Mouse (Mus musculus) forebrain, embryonic 11.5 days (tissue): Measurements from ENCODE around the gene Tmem106c. TPM values are rescaled to one million over a fixed set of nuclear protein-coding genes. Genes with fewer than 3 reads are reported as not detected.

Experiments used
- ATAC-seq: fragments of 200-750 bp; cut with Nextera tagmentation; replicated peaks from 2 replicates; pipeline ENCODE4 v1.8.0; 2017; ENCODE audit warnings: moderate TSS enrichment; ENCODE audit not compliant: low FRiP score
- DNase-seq: peaks from one replicate; pipeline ENCODE4 v3.0.0-alpha.2; 2017; ENCODE audit warnings: low spot score
- H3K27ac ChIP-seq: fragments of 300-500 bp; sonication (generic); 2 replicates; pipeline ENCODE4 v1.5.1; 2014; ENCODE audit warnings: low read depth, low read length
- H3K27me3 ChIP-seq: fragments of 300-500 bp; sonication (generic); 2 replicates; pipeline ENCODE4 v1.6.1; 2014; ENCODE audit warnings: mild to moderate bottlenecking, low read length, mixed read lengths; ENCODE audit not compliant: control insufficient read depth, insufficient read depth
- H3K36me3 ChIP-seq: fragments of 300-500 bp; sonication (generic); 2 replicates; pipeline ENCODE4 v1.6.1; 2014; ENCODE audit warnings: mild to moderate bottlenecking, low read length, moderate library complexity, mixed read lengths; ENCODE audit not compliant: control insufficient read depth, insufficient read depth
- H3K4me1 ChIP-seq: fragments of 300-500 bp; sonication (generic); replicated peaks from 2 replicates; pipeline ENCODE4 v1.6.1; 2014; ENCODE audit warnings: low read length, mixed read lengths; ENCODE audit not compliant: control insufficient read depth, insufficient read depth
- H3K4me2 ChIP-seq: fragments of 300-500 bp; sonication (generic); 2 replicates; pipeline ENCODE4 v1.6.1; 2014; ENCODE audit warnings: low read depth, mild to moderate bottlenecking, low read length, moderate library complexity, mixed read lengths; ENCODE audit not compliant: severe bottlenecking
- H3K4me3 ChIP-seq: fragments of 300-500 bp; sonication (generic); 2 replicates; pipeline ENCODE4 v1.5.1; 2014; ENCODE audit warnings: low read depth, low read length
- H3K9ac ChIP-seq: fragments of 300-500 bp; sonication (generic); 2 replicates; pipeline ENCODE4 v1.6.1; 2014; ENCODE audit warnings: low read length
- H3K9me3 ChIP-seq: fragments of 300-500 bp; sonication (generic); 2 replicates; pipeline ENCODE4 v1.6.1; 2016; ENCODE audit warnings: low read length, mixed read lengths; ENCODE audit not compliant: control insufficient read depth
- WGBS: fragments of 180-500 bp; shearing (Covaris S2); extraction: QIAGEN DNeasy Blood & Tissue Kit; methylation state at CpG from one replicate; pipeline ENCODE4 v1.1.7; 2014; 5-methylcytosine and 5-hydroxymethylcytosine counted together
- polyA plus RNA-seq: library from polyadenylated mRNA; unstranded; fragments of >200 nt; fragmentation: Nextera tagmentation; extraction: Ambion mirVana; gene quantifications from 2 replicates; pipeline ENCODE4 v1.2.1, GENCODE M21; 2014

Gene Tmem106c
- polyA plus RNA-seq, 1 experiment from 2014 or later = 44.5 TPM

DNA sequence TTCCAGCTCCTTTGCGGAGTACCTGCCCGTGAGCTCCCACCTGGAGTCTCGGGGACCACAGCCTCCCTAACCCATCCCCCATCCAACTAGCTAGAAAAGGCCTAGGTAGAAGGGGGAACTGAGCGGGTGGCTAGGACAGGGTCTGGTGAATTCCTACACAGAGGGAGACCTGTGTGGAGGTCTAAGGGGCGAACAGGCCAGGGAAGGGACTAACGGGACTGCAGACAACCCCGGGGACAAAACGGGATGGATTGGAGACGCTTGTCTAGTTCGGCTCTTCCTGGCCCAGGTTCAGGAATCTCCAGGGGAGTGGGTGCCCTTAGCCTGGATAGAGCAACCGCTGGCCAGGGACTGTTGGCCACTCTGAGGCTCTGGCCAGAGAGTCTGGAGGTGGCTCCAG lies 41.2 kb downstream of the Tmem106c start:
- DNase-seq = no peak
- Histone ChIP-seq H3K4me3 (peak overlapping the region; percentile 61), H3K9ac (peak overlapping the region; percentile 82), H3K4me1 (peaks cover 22% of the 10 kb centered on the region), H3K27me3 (peaks cover 2% of the 10 kb centered on the region; the same call in 1 of the 2 replicates), H3K9me3 (no peaks in the 10 kb centered on the region), H3K27ac (no peak overlapping the region), H3K4me2 (peak overlapping the region; percentile 89), H3K36me3 (no peaks in the 10 kb centered on the region)
- ATAC-seq = no peak
- WGBS = 5% methylated on average over 11 of the region's 11 CpGs

DNA sequence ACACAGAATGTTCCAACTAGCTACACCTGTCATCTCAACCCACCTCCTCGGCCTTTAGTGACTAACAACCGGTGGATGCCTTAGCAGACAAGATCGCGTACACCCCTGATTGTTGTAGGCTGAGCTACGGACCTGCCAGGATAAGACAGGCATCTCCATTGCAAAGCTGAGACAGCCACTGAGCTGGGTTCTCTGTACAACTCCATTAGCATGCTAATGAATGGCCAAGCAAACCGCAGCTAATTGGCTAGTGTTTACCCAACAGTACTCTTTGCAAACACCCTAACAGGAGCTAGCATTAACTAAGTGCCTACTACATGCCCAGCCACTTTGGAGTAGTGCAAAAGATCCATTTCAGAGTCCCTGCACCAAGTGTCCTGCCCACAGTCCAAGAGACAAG lies 48.8 kb downstream of the Tmem106c start:
- H3K4me2 ChIP-seq = no peak overlapping the region
- DNase-seq = no peak
- no peaks in the 10 kb centered on the region for H3K4me1 ChIP-seq
- no peak overlapping the region for H3K27ac ChIP-seq
- no peaks in the 10 kb centered on the region for H3K27me3 ChIP-seq
- H3K36me3 ChIP-seq = no peaks in the 10 kb centered on the region
- H3K4me3 ChIP-seq = no peak overlapping the region
- no peaks in the 10 kb centered on the region for H3K9me3 ChIP-seq
- 57% methylated on average over 6 of the region's 6 CpGs for WGBS
- peak; percentile 51; the same call in 1 of the 2 replicates for ATAC-seq
- no peak overlapping the region for H3K9ac ChIP-seq

DNA sequence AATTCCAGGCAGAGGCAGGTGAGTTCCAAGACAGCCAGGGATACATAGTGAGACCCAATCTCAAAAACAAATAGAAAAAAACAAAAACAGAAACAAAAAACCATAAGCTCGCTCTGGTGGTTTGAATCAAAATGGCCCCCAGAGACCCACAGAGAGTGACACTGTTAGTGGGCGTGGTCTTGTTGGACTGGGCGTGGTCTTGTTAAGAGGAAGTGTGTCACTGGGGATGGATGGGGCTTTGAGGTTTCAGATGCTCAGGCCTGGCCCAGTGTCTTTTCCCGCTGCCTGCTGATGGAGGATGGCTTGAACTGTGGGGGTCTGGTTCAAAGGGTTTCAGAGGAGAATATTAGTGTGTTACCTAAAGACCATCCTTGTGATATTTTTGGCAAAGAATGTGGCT lies 53.9 kb downstream of the Tmem106c start:
- ATAC-seq = no peak
- H3K4me3 ChIP-seq = no peak overlapping the region
- H3K9ac ChIP-seq = no peak overlapping the region
- no peaks in the 10 kb centered on the region for H3K4me1 ChIP-seq
- H3K27ac ChIP-seq = no peak overlapping the region
- H3K36me3 ChIP-seq = no peaks in the 10 kb centered on the region
- no peak overlapping the region for H3K4me2 ChIP-seq
- WGBS = 84% methylated on average over 4 of the region's 4 CpGs
- no peaks in the 10 kb centered on the region for H3K27me3 ChIP-seq
- H3K9me3 ChIP-seq = no peaks in the 10 kb centered on the region
- DNase-seq = no peak

DNA sequence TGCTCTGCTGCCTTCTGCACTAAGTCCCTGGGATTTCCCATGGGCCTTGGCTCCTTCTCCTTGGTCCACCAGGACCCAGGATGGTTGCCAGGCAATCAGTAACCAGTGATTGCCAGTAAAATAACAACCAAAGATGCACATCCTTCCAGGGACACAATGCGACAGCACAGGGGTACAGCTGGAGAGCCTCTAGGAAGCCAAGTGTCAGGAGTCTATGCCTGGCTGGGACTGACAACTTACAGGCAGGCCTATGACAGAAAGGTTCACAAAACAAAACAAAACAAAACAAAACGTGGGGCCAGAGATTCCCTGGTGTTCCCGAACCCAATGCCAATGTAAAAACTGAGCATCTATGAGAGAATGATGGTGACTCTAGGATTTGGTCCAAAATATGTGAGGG lies 55.0 kb downstream of the Tmem106c start:
- no peaks in the 10 kb centered on the region for H3K9me3 ChIP-seq
- H3K27me3 ChIP-seq = no peaks in the 10 kb centered on the region
- no peak overlapping the region for H3K4me2 ChIP-seq
- no peak overlapping the region for H3K4me3 ChIP-seq
- H3K36me3 ChIP-seq = no peaks in the 10 kb centered on the region
- 73% methylated on average over 3 of the region's 3 CpGs for WGBS
- H3K9ac ChIP-seq = no peak overlapping the region
- ATAC-seq (no peak), DNase-seq (no peak)
- no peaks in the 10 kb centered on the region for H3K4me1 ChIP-seq
- H3K27ac ChIP-seq = no peak overlapping the region

Other genes with a start within 250 kb of the Tmem106c start
- 0.33 TPM in 1 of 2 replicates, not detected in the other for gene Endou, start 232.9 kb upstream of the Tmem106c start, polyA plus RNA-seq
- gene Rapgef3, start 196.2 kb upstream of the Tmem106c start, polyA plus RNA-seq = 4.8 and 5.5 TPM in 2 replicates
- 32.1 and 32.9 TPM in 2 replicates for gene Slc48a1, start 185.7 kb upstream of the Tmem106c start, polyA plus RNA-seq
- 23.9 and 26.4 TPM in 2 replicates for gene Hdac7, start 119.7 kb upstream of the Tmem106c start, polyA plus RNA-seq
- gene Vdr, start 53.6 kb upstream of the Tmem106c start, polyA plus RNA-seq = 0.17 and 0.33 TPM in 2 replicates
- 128 and 143 TPM in 2 replicates for gene Col2a1, start 40.5 kb downstream of the Tmem106c start, polyA plus RNA-seq
- gene Pfkm, start 128.4 kb downstream of the Tmem106c start, polyA plus RNA-seq = 42.8 and 46.3 TPM in 2 replicates
- gene Senp1, start 129.5 kb downstream of the Tmem106c start, polyA plus RNA-seq = 47.7 and 49.0 TPM in 2 replicates
- gene Asb8, start 201.4 kb downstream of the Tmem106c start, polyA plus RNA-seq = 47.4 and 49.4 TPM in 2 replicates
- 8.7 and 10.1 TPM in 2 replicates for gene Ccdc184, start 203.0 kb downstream of the Tmem106c start, polyA plus RNA-seq
- gene Olfr288, start 231.3 kb downstream of the Tmem106c start, polyA plus RNA-seq = not detected in 2 replicates